Mouse (Mus musculus) spleen, embryonic (tissue): ENCODE measurements at regions not wholly inside any gene's neighbourhood (a gene's known extent, or its start where the extent isn't known, plus 50 kb on each side); places are given as distances from the start of the nearest gene placed in this dataset.

Experiments
- CTCF ChIA-PET: fragments of 350-600 bp; sonication (Branson Sonifier 250); formaldehyde crosslinking; loops from one replicate; lab custom pipeline; 2022; lab: Charles Lee

DNA sequence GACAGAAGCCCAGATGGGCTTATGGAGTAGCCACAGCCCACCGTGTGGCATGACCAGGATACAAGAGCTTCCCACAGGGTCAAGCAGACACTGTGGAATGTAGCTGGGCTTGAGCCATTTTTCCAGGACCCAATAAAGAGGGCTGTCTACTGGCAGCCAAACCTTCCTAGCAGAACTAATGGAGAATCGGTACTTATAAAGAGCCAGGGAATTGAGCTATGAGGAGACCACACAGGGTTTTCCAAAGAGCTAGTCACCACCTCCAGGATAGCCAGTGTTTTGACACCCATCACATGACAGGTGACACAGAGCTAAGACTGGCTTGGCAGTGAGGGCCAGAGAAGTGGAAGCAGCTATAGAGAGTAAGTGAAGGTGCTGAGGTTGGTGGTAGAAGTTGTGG lies 149.9 kb downstream of the Map2k4 start:
- CTCF ChIA-PET = no interaction called here

DNA sequence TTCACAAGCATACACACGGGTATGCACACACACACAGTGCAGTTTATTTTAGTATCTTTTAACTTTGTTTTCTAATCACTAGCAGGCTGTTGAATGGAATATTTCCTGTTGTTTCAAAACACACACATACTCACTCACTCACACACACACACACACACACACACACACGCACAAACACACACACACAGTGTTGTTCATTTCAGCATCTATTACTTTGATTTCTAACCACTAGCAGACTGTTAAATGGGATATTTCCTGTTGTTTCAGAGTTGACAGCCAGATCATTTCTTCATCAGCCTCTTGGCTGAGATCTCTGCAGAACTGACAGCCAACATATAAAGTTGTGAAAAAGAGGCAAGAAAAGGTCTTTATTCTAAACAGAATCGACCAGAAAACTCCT lies 150.9 kb downstream of the Map2k4 start:
- CTCF ChIA-PET = no interaction called here

DNA sequence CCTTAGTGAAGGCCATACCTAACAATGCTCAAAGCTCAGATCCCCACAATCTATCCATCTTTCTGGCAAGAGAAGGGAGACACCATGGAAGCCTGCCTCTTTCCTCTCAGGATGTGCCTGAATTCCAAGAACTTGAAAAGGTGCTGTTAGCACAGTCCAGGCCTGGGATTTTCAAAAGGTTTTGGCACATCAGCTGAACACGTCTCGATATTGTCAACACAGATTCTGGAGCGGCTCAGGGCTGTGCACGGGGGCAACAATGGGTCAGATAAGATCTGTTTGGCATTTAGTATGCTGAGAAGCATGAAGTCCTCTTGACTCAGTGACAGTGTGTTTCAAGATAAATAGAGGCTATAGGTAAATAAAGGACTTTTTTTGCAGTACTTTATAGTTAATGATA lies 152.8 kb downstream of the Map2k4 start:
- CTCF ChIA-PET = no interaction called here

DNA sequence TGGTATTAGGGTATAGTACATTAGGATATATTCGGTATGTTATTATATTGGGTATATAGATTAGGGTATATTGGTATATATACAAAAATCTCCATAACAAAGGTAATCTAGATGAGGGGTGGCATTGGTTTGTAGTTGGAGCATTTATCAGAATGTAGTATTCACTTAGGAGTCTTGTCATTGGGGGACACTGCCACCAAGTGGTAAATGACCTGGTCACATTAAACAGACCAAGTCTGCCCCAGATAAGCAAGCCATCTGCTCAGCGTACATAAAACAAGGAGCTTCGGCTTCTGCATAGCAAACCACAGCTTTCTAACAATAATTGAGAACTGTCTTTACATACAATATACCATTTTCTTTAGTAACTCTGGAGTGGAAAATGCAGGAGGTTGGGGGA lies 156.9 kb downstream of the Map2k4 start:
- CTCF ChIA-PET = no interaction called here

DNA sequence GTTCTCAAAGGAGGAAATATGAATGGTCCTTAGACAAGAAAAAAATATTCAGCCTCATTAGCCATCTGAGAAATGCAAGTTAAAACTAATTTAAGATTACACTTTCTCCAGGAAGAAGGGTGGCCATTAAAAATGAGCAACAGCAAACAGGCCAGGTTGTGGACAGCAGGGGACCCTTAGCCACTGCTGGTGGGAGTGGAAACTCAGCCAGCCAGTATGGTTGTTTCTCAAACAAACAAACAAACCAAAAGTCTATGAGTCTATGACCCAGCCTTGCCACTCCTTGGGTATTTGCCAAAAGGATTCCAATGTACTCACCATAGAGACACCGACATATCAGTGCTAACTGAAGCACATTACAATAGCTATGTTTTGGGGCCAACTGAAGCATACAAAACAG lies 157.7 kb downstream of the Map2k4 start:
- CTCF ChIA-PET = no interaction called here

DNA sequence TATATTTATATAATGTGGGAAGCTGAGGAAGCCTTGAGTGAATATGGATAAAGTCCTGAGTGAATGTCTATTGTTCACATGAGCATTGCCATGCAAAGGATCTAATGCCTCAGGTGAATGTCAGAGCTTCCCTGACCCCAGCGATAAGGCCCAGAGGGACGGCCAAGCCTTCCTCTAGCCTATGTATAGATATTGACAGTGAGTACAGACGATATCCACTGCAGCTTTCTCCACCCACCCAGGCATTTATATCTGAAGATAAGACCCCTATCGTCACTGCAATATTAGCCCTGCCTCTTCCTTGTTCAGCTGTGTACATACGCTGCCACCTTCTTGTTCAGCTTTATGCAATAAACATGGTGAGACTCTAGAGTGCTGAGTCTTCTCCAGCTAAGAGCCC lies 158.8 kb downstream of the Map2k4 start:
- CTCF ChIA-PET = interaction anchor here (0.6 kb wide), 1 partner anchor 290 kb away, joined by 6 read pairs; no protein-coding TSS in a partner anchor

DNA sequence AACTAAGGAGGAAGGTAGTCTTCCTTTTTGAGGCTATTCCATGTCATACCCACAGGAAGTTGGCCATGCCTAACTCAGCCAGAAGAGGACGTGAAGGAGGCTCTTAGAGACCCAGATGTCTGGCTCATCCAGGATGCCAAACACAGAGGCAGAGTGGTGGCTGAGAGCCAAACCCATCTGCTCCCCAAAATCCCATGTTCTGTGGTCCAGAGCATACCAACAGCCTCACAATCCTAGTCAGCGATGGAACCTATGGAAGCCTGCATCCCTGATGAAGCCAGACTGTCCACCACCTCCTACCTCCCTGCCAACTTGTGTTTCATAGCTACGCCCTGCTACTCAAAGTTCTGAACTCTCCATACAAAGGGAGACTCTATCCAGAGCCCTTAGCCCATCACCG lies 169.1 kb downstream of the Map2k4 start:
- CTCF ChIA-PET = no interaction called here

DNA sequence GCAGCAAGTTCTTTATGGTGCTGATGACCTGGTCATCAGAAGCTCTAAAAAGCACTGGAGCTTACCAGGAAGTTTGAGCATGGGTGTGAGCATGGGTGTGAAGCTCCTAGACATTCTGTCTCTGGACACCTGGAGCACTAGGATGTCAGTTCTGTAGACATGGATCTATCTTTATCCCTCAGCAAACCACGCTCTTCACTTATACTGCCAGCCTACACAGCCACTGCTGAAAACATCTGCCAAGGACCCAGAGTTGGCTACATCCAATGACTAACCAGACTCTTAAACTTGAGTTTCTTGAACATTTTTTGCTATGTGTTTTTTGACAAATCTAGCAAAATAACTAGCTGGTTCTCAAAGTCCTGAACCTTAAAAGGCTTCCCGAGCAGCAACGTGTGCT lies 177.6 kb downstream of the Map2k4 start:
- CTCF ChIA-PET = no interaction called here

DNA sequence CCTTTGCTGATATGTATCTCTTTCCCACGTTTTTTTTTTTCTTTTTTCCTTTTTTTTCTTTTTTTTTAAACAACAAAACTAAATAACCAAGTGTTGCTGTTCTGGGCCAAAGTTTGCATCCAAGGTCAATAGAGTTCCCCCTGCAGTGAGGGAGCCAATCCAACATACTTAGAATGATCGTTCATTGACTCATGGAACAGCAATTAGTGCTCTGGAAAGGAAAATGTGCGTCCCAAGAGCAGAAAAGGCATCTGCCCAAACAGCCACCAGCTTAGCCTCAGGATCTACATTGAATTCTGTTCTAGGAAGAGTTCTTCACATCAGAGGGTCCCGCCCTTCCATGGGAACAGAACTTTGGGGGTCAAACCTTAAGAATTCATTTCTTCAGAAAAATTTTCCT lies 179.0 kb downstream of the Map2k4 start:
- CTCF ChIA-PET = no interaction called here

DNA sequence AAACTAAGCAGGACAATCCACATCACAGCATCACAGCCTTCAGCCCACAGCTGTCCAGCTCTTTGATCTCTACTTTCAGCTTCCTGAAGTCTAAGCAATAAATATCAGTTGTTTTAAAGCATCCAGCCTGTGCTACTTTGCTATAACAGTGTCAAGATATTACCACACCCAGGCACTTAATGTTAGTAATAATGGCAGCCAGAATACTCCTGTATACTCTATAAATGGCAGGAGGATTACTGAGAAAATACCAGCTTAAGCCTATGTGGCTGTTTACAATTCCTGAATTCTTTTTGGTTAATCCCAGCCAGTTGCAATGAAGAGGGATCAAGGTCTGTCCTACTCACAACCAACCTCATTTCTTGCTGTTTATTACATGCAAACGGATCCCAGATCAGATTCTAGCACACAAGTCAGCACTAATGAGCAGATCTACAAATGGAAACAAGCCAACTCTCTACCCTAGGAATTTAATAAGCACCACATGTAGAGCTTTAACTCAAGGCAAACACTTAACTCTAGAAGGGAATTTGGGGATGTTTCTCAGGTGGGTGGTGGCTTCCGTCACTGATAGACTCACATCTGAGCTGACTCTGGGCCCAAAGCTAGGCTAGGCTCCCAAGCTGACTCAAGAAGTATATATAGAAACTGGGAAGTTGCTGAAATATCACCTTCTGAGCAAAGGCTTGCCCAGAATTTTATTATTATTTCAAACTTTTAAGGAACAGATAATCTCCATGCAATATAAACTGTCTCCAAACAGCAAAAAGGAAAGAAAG lies 190.6 kb downstream of the Map2k4 start:
- CTCF ChIA-PET = no interaction called here

DNA sequence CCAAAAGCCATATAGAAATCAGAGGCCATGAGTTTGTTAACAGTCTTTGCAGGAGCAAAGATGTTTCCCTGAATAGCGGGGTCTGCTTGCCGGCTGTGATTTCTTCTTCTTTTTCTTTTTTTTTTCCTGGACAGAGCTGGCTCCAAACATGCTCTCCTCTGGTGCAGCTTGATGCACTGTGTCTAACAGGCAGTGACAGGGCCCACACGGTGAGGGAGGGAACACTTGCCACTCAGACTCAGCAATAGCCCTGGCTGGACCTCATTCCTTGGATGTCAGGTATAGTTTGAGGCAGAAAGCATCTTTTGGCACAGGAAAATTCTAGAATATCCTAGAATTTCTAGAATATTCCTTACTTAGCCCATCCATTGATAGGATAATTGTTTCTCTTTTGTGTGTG lies 199.6 kb downstream of the Map2k4 start:
- CTCF ChIA-PET = no interaction called here

DNA sequence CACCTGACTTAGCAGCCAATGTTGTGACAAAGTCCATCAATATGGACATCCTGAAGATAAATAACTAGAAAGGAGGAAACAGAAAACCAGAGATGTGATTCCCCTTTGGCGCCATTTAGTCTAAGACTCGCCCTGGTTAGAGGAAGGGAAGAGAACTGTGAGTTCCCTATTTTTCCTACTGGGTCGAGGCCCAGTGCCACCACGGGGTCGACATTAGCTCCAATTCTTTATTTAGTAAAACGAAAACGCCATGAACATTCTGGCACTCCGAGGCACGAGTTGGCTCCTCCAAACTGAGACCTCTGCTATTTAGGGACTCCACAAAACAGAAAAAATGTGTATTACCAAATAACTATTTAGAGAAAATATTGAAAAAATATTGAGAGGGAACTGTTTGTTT lies 220.3 kb downstream of the Map2k4 start:
- CTCF ChIA-PET = no interaction called here

DNA sequence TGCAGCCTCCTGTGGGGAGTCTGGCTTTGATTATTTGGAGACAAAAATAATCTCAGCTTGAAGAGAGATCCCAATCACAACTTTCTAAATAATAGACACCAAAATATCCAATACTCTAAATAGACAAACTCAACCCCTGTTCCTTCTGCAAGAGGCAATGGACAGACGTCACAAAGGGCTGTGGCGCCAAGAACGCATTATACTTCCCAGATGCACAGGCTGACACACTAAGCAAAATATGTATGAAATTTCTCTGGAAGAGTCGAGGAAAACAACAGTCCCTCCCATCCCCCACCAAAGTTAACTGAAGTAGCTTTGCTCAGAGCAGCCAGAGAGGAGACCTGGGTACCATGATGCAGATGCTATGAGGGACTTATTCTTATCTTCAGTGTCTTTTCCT lies 229.9 kb downstream of the Map2k4 start:
- CTCF ChIA-PET = no interaction called here

DNA sequence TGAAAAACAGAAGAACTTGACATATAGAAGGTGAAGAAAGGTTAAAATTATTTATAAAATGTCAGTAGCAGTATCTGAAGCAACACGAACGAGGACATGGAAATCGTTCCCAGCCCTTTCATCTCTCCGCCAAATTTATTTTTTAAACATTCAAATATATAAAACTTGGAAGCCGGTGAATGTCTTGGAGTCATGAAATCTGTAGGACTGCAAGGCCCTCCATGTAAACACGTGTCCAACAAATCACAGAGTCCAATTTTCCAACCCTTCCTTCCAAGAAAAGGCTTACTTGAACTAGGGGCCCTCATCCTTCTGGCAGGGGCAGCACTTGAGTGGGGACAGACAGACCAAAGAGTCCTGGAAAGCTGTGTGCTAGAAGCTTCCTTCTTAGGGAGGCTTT lies 237.0 kb downstream of the Map2k4 start:
- CTCF ChIA-PET = no interaction called here

DNA sequence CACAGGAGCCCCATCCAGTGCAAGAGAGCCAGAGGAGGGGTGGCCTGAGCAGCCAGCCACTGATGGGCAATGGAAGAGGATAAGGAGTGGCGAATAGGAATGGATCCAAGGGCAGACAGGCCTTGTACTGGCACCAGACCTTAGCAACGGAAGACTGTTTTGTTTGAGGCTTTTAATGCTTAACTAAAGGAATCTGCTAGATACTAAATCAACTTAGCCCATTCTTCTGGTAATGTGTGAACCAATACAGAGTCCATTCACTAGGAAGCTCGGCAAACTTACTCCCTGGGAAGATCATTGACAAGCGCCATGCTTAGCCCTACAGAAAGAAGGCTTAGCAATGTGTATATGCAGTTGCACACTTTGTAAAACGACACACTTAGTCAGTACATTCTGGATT lies 243.8 kb downstream of the Map2k4 start:
- CTCF ChIA-PET = no interaction called here

DNA sequence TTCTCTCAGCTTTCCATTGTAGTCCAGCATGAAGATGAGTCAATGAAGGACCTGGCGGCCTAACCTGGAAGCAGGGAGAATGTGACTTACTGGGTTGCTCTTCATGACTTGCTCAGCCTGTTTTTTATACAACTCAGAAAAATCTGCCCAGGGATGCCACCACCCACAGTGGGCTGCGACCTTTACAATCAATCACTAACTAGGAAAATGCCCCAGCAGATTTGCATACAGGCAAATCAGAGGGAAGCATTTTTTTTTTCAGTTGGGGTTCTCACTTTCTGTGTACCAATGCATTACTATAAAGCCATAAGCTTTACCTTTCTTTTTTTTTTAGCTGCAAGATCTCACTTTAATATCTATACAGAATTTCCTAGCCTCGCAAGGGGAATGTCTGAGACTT lies 244.5 kb downstream of the Map2k4 start:
- CTCF ChIA-PET = no interaction called here

DNA sequence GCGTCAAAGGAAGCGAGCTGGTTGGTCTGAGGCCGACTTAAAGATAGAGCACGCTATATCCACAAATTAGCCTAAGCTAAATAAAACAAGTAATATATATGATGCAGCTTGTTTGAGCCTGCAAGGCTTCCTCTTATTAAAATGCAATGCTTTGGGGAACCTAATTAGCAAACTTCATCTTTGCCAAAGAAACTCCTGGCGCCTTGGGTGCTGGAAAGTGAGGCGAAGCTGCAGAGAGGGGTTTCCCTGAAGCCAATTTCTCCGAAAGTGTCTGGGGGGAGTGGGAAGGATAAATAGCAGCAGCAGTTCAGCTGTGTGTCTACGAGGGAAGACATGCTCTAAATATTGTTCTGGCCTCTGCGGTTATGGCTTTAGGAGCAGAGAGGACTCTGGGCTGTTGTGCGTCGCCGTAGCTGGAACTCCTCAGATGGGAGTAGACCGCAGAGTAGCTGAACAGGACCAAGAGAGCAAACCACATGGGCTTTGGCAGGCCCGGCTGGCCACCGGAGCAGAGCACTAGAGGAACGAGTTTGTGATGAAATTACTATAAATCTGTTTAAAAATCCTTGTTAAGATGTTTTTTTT lies 251.0 kb downstream of the Map2k4 start:
- CTCF ChIA-PET = no interaction called here

DNA sequence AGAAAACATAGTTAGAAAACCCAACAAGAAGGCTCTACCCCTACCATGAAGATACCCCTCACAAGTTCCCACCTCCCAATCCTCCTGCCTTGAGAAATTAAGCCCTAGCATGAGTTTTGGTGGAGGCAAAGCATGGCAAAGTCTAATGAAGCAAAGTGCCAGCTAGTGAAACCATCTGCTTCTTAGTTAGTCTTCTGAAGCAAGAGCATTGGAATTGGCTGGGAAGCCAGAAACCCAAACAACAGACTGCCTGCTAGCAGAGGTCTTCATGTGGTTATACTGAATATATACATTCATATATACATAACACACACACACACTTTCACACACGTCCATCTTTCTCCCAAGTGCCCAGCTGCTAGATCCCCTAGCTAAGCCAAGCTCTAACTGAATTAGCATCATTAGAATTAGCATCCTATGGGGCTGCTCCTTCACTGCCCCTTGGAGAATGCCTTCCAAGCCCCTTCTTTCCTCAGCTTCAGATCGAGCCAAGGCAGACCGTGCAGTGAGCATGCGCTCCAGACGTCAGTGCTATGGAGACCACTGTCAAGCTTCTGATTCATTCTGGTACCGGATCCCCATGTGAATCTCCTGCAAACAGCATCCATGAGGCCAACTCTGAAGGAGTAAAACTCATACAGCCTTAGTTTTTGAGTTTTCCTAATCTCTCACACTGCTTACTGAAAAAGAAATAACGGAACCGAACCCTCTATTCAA lies 252.2 kb downstream of the Map2k4 start:
- CTCF ChIA-PET = no interaction called here

DNA sequence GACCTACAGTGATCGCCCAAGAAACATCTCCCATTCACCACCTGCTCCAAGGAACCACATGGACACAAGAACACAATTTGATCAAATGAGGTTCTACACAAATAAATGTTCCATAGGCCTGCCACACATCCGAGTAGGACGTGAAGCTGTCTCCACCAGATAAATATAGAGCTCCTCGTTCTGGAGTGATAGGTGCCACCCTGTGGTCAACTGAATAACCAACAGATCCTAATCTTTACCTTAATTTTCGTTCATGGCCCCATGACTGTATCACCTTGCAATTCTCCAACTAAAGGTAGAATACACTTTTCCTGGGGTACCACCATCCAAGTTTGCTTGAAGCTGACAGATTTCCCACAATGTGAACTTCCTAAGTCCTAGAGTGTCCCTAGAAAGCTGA lies 257.4 kb downstream of the Map2k4 start:
- CTCF ChIA-PET = no interaction called here

DNA sequence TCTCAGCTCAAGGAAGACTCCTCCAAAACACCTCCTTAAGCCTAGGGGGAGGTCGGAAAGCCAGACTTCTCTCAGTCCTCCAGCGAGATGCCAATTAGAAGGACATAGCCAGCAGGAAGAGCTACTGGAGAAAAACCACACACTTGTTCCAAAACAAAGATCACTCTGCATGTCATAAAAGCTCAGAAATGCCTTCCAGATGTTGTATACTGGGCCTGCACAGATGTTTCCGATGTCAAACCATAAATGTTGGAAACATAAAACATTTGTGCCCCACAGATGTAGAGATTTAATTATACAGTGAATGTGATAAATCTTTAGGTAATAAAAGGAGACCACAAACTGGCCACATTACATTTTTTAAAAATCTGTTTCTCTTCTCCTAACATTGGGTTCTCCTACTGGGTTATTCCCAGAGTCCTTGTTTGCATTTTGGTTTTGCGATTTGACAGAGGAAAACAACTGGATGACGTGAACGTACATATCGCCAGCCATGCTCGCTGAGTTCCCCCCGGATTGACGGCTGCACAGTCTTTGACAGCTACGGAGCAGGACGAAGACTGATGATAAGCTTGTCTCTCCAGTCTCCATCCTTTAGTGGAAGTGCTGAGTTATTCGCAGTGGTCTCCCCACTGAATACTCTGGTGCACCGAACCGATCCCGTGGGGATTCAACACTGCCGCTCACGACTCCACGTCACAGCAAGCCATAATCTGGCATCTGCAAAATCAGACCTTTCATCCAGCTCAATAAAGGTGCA lies 235.5 kb upstream of the Myocd start:
- CTCF ChIA-PET = no interaction called here

DNA sequence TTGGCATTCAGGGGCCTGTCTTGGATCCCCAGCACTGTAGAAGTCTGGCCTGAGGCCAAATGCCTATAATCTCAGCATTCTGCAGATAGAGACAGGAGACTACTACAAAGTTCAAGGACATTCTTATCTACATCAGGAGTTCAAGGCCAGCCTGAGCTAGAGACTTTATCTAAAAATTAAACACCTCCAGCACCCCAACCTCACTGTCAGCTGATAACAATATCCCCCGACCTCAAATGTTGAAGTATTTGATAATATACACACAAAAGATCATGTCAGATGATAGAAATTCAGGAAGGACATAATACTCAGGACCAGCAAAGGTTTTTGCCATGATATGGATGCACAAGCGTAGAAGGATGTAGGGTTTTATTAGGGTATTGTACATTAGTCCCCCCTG lies 228.2 kb upstream of the Myocd start:
- CTCF ChIA-PET = no interaction called here

DNA sequence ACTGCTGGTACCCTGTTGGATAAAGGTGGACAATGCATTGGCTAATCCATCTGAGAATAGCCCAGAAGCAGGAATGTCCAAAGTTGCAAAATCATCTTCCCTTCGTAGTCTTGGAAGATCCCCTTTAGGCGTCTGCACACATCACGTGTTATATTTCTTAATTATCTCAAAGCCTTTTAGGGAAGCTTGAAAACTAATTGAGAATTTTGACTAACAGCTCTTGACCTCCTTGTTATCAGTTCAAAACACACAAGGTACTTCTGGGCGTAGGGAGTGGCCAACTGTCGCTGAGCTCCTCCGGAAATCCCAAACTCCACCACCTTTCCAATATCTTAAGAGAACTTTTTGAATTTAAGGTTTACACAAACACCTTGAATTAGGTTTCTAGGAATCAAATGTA lies 227.6 kb upstream of the Myocd start:
- CTCF ChIA-PET = no interaction called here
